Mouse (Mus musculus): ENCODE data around the gene Cpa4. TPM values are rescaled to one million over a fixed set of nuclear protein-coding genes. Genes with fewer than 3 reads are reported as not detected.
A peak's percentile ranks its signal among the peaks of the same experiment; 100 is the strongest.

Cpa4 gene
- total RNA-seq (2022): not detected

GRCm38 (mm10) chr6:30568069-30568468 is at the start of gene Cpa4:
Gene Cpa4, plus strand, starts transcription at chr6:30568369.
- no peak for DNase-seq (ENCODE audit: low spot score)

- DNase-seq (ENCODE audit: low spot score): no peak
Measured at GRCm38 (mm10) chr6:30520400-30520799, 47.8 kb upstream of the Cpa4 start.

- DNase-seq (ENCODE audit: low spot score): no peak
Measured at GRCm38 (mm10) chr6:30525456-30526332, 42.5 kb upstream of the Cpa4 start.

GRCm38 (mm10) chr6:30526586-30527515 is 41.3 kb upstream of the Cpa4 start:
- no peak for DNase-seq (ENCODE audit: low spot score)

- no peak for DNase-seq (ENCODE audit: low spot score)
Measured at GRCm38 (mm10) chr6:30528800-30529199, 39.4 kb upstream of the Cpa4 start.

GRCm38 (mm10) chr6:30535340-30535739 is 32.8 kb upstream of the Cpa4 start:
- DNase-seq (ENCODE audit: low spot score): peak; percentile 38

- no peak for DNase-seq (ENCODE audit: low spot score)
Measured at GRCm38 (mm10) chr6:30538240-30538639, 29.9 kb upstream of the Cpa4 start.

- DNase-seq (ENCODE audit: low spot score): no peak
Measured at GRCm38 (mm10) chr6:30538800-30539199, 29.4 kb upstream of the Cpa4 start.

- no peak for DNase-seq (ENCODE audit: low spot score)
Measured at GRCm38 (mm10) chr6:30541009-30541799, 27.0 kb upstream of the Cpa4 start, which contains the start of gene Cpa2. Gene Cpa2, plus strand, starts transcription at chr6:30541582.

GRCm38 (mm10) chr6:30542277-30542676 is 25.9 kb upstream of the Cpa4 start:
- DNase-seq (ENCODE audit: low spot score): no peak

GRCm38 (mm10) chr6:30543077-30543476 is 25.1 kb upstream of the Cpa4 start:
- no peak for DNase-seq (ENCODE audit: low spot score)

GRCm38 (mm10) chr6:30543851-30544250 is 24.3 kb upstream of the Cpa4 start:
- no peak for DNase-seq (ENCODE audit: low spot score)

- DNase-seq (ENCODE audit: low spot score): no peak
Measured at GRCm38 (mm10) chr6:30545689-30546088, 22.5 kb upstream of the Cpa4 start.

GRCm38 (mm10) chr6:30546571-30547273 is 21.4 kb upstream of the Cpa4 start:
- no peak for DNase-seq (ENCODE audit: low spot score)

GRCm38 (mm10) chr6:30547274-30547645 is 20.9 kb upstream of the Cpa4 start:
- no peak for DNase-seq (ENCODE audit: low spot score)

GRCm38 (mm10) chr6:30547656-30548306 is 20.4 kb upstream of the Cpa4 start:
- peak; percentile 64 for DNase-seq (ENCODE audit: low spot score)

GRCm38 (mm10) chr6:30549231-30549761 is 18.9 kb upstream of the Cpa4 start:
- peak; percentile 13 for DNase-seq (ENCODE audit: low spot score)

- DNase-seq (ENCODE audit: low spot score): no peak
Measured at GRCm38 (mm10) chr6:30550496-30551192, 17.5 kb upstream of the Cpa4 start.

- DNase-seq (ENCODE audit: low spot score): no peak
Measured at GRCm38 (mm10) chr6:30551193-30551515, 17.0 kb upstream of the Cpa4 start.

All from heart, adult 8-10 months (tissue).